Mouse (Mus musculus) kidney, adult 11 months (tissue): Measurements from ENCODE around the gene Gdpgp1.
A peak's percentile ranks its signal among the peaks of the same experiment; 100 is the strongest.

Experiments
- DNase-seq: peaks from one replicate; pipeline ENCODE4 v3.0.0; 2022

Gdpgp1 gene

GRCm38 (mm10) chr7:80227065-80227464 is 5.6 kb upstream of the Gdpgp1 start:
- no peak for DNase-seq

GRCm38 (mm10) chr7:80230196-80230595 is 2.5 kb upstream of the Gdpgp1 start:
- peak; percentile 37 for DNase-seq

DNA sequence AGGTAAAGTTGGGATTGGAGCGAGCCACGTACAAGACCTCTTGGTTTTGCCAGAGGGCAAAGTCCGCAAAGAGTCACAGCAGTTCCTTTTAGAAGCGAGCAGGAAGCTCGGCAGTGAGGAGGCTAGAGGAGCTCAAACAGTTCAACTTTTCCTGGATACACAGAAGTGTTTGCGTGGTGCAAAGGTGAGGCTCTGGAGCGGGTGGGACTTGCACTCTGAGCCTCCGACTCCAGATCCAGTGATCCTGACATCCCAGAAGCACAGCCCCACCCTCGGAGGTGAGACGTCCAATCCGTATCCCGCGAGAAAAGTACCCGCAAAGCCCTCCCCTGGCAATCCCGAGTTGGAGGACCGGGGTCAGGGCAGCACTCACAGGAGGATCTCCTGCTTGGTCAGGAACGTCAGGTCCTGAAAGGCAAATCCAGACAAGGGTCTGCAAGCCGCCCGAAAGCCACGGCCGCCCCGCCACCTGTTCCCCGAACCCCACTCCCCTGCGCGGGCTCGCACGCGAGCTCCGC is 635 bp upstream of the Gdpgp1 start:
- DNase-seq = peak; percentile 82

DNA sequence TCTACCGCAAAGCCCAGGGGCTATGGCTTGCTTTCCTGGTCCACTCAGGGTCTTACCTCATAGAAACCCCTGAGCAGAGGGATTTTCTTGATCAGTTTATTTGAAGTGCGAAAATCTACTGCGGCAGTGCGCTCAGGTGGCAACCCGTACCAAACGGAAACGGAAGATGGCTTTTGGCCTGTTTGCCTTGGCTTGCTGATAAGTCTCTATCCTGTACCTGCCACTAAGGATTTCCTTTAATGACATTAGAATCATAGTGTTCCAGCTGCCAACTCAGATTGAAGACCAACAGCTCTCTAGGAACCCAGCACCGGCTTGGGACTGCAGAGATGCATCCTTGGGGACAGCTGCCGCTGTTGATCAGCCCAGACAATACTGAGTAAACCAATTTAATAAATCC is 1.1 kb downstream of the Gdpgp1 start:
- DNase-seq = no peak

- no peak for DNase-seq
These were observed 5.9 kb downstream of the Gdpgp1 start for GRCm38 (mm10) chr7:80238542-80238941.

- DNase-seq = no peak
These were observed 9.0 kb downstream of the Gdpgp1 start for GRCm38 (mm10) chr7:80241661-80242060.

- DNase-seq = no peak
These were observed 12.2 kb downstream of the Gdpgp1 start for GRCm38 (mm10) chr7:80244851-80245250.

- peak; percentile 98 for DNase-seq
These were observed 13.6 kb downstream of the Gdpgp1 start, which contains the start of gene Ttll13 for GRCm38 (mm10) chr7:80246148-80246721. Gene Ttll13, plus strand, starts transcription at chr7:80246376.

- no peak for DNase-seq
These were observed 14.2 kb downstream of the Gdpgp1 start for GRCm38 (mm10) chr7:80246859-80247258.

DNA sequence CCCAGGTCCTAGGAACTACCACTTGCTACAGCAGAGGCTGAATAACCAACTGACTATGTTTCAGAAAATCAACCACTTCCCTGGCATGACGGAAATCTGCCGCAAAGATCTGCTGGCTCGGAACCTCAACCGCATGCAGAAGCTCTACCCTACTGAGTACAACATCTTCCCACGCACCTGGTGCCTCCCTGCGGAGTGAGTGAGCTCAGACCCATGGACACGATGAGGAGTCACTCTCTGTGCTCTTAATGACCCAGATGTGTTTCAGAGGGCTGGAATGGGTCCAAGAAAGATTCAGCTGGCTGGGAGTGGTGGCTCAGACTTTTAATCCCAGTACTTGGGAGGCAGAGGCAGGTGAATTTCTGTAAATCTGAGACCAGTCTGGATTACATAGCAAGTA is 19.8 kb downstream of the Gdpgp1 start:
- no peak for DNase-seq

DNA sequence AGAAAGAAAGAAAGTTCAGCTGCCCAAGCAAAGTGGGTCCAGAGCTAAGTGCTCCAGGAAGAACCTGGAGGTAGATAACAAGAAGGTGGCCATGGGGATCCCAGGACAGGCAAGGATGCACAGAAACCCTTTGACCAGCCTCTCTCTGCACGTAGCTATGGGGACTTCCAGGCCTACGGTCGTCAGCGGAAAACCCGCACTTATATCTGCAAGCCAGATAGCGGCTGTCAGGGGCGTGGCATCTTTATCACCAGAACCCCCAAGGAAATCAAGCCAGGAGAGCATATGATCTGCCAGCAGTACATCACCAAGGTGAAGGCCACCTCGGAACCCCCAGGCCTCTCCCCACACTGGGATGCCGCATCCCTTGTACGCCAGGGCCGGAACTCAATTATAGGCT is 20.2 kb downstream of the Gdpgp1 start:
- no peak for DNase-seq

DNA sequence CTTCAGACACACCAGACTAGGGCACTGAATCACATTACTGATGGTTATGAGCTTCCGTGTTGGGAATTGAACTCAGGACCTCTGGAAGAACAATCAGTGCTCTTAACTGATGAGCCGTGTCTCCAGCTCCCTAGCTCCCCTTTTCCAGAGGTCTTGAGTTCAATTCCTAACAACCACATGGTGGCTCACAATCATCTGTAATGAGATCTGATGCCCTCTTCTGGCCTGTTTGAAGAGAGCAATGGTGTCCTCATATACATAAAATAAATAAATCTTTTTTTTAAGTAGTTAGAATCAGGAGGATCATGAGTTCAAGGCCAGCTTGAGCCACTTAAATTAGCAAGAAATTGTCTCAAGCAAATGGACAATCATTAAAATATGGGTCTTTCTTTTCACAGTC is 23.3 kb downstream of the Gdpgp1 start:
- no peak for DNase-seq

DNA sequence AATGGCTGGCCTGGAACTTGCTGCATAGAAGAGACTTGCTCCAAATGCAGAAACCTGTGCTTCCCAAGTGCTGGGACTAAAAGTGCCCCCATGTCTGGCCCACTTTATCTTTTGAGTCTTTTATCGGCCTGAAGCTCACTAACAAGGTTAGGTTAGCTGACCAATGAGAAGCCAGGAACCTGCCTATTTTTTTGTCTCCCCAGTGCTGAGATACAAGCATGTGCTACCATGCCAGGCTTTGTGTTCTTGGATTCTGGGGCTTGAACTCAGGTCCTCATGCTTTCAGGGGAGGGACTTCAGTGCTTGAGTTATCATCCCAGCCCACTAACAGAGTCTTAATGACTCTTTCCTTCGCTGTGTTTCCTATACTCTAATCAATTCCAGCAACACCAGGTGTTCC is 25.0 kb downstream of the Gdpgp1 start:
- DNase-seq = no peak

- DNase-seq = peak; percentile 85
These were observed 28.1 kb downstream of the Gdpgp1 start, which contains the start of gene Ngrn for GRCm38 (mm10) chr7:80260625-80261371. Gene Ngrn, plus strand, starts transcription at chr7:80261215.

DNA sequence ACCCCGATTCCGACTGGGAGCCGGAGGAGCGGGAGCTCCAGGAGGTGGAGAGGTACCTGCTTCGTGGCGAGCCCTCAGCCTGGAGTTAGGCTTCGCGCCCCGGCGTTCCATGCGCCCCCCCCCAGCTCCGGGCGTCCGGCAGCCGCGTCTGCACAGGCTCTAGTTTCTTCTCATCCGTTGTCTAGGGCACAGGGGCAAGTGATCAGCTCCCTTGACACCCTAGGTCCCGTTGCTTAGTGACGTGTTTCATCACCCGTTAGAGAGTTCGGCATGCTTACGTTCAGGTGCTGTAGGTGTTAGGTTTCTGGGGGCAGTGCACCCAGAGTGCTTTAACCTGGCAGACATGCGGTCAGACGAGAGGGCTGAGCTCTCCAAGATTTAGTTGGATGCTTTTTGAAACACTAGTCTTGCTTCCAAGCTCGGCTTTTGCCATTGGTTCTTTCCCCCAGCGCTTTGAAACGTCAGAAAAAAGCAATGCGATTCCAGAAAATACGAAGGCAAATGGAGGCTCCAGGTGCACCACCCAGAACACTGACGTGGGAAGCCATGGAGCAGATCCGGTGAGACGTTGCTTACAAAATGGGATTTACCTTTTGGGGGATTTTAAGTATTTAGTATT is 28.8 kb downstream of the Gdpgp1 start:
- DNase-seq = no peak

DNA sequence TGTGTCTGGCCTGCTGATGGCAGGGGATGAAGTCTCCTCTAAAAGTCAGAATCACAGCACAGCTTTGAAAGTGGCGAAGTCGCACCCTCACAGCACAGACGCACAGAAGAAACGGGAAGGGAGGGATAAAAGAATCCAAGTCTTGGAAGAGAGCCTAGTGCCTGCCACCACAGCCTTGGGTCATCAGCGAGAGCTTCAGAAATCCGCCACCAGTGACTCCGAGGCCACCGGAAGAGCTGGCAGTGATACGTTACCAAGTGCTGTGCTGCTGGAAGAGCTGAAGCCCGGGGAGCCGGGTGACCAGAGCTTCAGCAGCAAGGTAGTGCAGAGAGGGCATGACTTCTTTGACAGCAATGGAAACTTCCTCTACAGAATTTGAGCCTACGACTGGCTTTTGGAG is 31.9 kb downstream of the Gdpgp1 start:
- no peak for DNase-seq

GRCm38 (mm10) chr7:80267764-80268163 is 35.1 kb downstream of the Gdpgp1 start:
- no peak for DNase-seq

GRCm38 (mm10) chr7:80268897-80269750 is 36.5 kb downstream of the Gdpgp1 start, which contains the start of gene Vps33b:
Gene Vps33b, plus strand, starts transcription at chr7:80269649.
- DNase-seq = peak; percentile 94

- no peak for DNase-seq
These were observed 37.1 kb downstream of the Gdpgp1 start for GRCm38 (mm10) chr7:80269751-80270255.

DNA sequence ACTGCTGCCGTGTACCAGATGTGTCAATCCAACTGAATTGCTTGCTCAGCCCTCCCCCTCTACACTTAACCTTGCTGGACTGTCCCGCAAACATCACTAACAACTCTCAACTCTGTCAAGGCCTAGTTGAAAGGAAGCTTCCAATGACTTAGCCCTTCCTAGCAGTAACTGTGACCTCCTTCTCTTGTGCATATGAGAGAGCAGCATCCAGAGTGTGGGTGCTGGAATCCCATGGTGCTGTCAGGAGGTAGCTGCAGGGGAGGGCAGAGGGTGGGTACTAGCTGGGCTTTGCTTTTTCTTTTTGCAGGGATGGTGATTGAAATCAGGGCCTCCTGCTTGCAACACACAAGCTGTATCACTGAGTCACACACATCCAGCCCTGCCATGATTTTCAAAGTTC is 40.8 kb downstream of the Gdpgp1 start:
- no peak for DNase-seq

DNA sequence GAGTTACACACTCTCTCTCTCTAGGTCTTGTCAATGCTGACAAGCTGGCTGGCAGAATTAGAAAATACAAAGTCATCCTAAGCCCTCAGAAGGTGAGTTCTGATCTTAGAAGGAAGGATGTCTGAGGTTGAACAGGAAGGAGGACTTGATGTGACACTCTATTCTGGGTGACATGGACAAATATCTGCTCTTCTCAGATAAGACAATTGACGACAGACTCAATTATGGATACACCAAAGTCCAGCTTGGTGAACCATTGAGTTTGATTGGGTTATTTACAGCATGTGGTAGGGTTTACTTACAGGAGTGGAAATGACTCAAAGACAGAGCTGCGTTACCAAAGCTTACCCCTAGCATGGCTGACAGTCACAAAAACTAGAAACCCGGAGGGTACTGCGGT is 43.7 kb downstream of the Gdpgp1 start:
- no peak for DNase-seq

- DNase-seq = no peak
These were observed 47.4 kb downstream of the Gdpgp1 start for GRCm38 (mm10) chr7:80280032-80280431.

DNA sequence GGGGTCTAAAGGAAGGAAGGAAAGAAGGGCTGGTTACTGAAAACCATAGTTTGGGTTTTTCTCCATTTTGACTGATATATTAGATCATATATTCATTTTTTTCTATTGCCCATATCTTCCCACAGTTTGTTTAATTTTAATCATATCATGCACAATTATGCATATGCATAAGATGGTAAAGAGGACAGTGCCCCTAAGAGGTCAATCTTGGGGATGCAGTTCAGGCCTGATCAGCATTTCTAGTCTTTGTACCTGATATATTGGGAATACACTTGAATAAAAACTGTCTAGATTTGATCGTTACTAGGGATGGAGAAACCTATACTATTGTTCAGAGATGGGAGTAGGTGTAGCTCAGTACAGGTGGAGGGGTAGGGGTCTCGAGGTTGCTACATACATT is 48.3 kb downstream of the Gdpgp1 start:
- DNase-seq = no peak
